Mouse (Mus musculus) brain, embryonic 14.5 days (tissue): ENCODE results near the gene Shcbp1l.
"Not testable (repeated sequence)": the region's sequence is repeated elsewhere in the genome, so short reads cannot be mapped to it uniquely, and the experiment has no call there.

ENCODE experiments used
- CTCF ChIP-seq: fragments of 200-500 bp; IDR thresholded peaks from 2 replicates; pipeline ENCODE4 v1.5.1; 2012; ENCODE audit warnings: inconsistent platforms, mild to moderate bottlenecking, moderate library complexity, borderline replicate concordance; ENCODE audit not compliant: insufficient read depth, insufficient read length; ENCODE audit errors: extremely low read depth
- POLR2A ChIP-seq: fragments of 200-500 bp; IDR thresholded peaks from 2 replicates; pipeline ENCODE4 v1.6.1; 2012; ENCODE audit warnings: mild to moderate bottlenecking, inconsistent platforms, borderline replicate concordance; ENCODE audit not compliant: poor library complexity, insufficient read depth, insufficient read length, severe bottlenecking; ENCODE audit errors: extremely low read depth

- TF ChIP-seq POLR2A, CTCF: not testable (repeated sequence)
These were observed 9.2 kb upstream of the Shcbp1l start for GRCm38 (mm10) chr1:153415742-153416141.
